Mouse (Mus musculus) stomach, postnatal 0 days (tissue): ENCODE measurements around the gene Zbed6. TPM values are rescaled to one million over a fixed set of nuclear protein-coding genes. Genes with fewer than 3 reads are reported as not detected.

ENCODE experiments used
- ATAC-seq: fragments of 200-750 bp; cut with Nextera tagmentation; 2 replicates; pipeline ENCODE4 v1.8.0; 2017; ENCODE audit not compliant: low FRiP score, low TSS enrichment
- DNase-seq: peaks from one replicate; pipeline ENCODE4 v3.0.0-alpha.2; 2016; ENCODE audit warnings: low spot score
- H3K27ac ChIP-seq: fragments of 300-500 bp; sonication (generic); replicated peaks from 2 replicates; pipeline ENCODE4 v1.5.1; 2014; ENCODE audit warnings: mild to moderate bottlenecking, control low read depth
- H3K27me3 ChIP-seq: fragments of 300-500 bp; sonication (generic); 2 replicates; pipeline ENCODE4 v1.6.1; 2014; ENCODE audit warnings: low read length; ENCODE audit not compliant: control insufficient read depth, insufficient read depth
- H3K36me3 ChIP-seq: fragments of 300-500 bp; sonication (generic); 2 replicates; pipeline ENCODE4 v1.6.1; 2014; ENCODE audit warnings: low read length, mixed read lengths; ENCODE audit not compliant: control insufficient read depth, insufficient read depth
- H3K4me1 ChIP-seq: fragments of 300-500 bp; sonication (generic); replicated peaks from 2 replicates; pipeline ENCODE4 v1.6.1; 2014; ENCODE audit warnings: antibody characterized with exemption; ENCODE audit not compliant: control insufficient read depth, insufficient read depth
- H3K4me2 ChIP-seq: fragments of 300-500 bp; sonication (generic); replicated peaks from 2 replicates; pipeline ENCODE4 v1.6.1; 2014; ENCODE audit warnings: low read depth, mild to moderate bottlenecking, control low read depth, moderate library complexity
- H3K4me3 ChIP-seq: fragments of 300-500 bp; sonication (generic); 2 replicates; pipeline ENCODE4 v1.5.1; 2014; ENCODE audit warnings: low read depth, low read length, control low read depth
- H3K9ac ChIP-seq: fragments of 300-500 bp; sonication (generic); 2 replicates; pipeline ENCODE4 v1.6.1; 2014; ENCODE audit warnings: mild to moderate bottlenecking, low read length, control low read depth, mixed read lengths
- H3K9me3 ChIP-seq: fragments of 300-500 bp; sonication (generic); 2 replicates; pipeline ENCODE4 v1.6.1; 2016; ENCODE audit warnings: low read length; ENCODE audit not compliant: control insufficient read depth
- CTCF ChIP-seq: IDR thresholded peaks from 2 replicates; pipeline ENCODE4 v1.5.1; 2016; ENCODE audit warnings: antibody characterized with exemption, low read depth, mild to moderate bottlenecking, moderate library complexity
- EP300 ChIP-seq: optimal IDR thresholded peaks from 2 replicates; pipeline ENCODE3; 2016; ENCODE audit warnings: antibody characterized with exemption
- WGBS: fragments of 180-500 bp; shearing (Covaris S2); extraction: QIAGEN DNeasy Blood & Tissue Kit; methylation state at CpG from one replicate; pipeline ENCODE4 v1.1.7; 2014; 5-methylcytosine and 5-hydroxymethylcytosine counted together
- polyA plus RNA-seq: library from polyadenylated mRNA; unstranded; fragments of >200 nt; fragmentation: Nextera tagmentation; extraction: Ambion mirVana; gene quantifications from 2 replicates; pipeline ENCODE4 v1.2.1, GENCODE M21; 2015

The Zbed6 gene
- polyA plus RNA-seq, 1 experiment from 2014 or later, result not detected

- Histone ChIP-seq H3K27me3 (no peaks in the 10 kb centered on the region), H3K9me3 (no peaks in the 10 kb centered on the region), H3K4me3 (no peak overlapping the region), H3K36me3 (peaks cover 56% of the 10 kb centered on the region), H3K27ac (no peak overlapping the region), H3K4me1 (no peaks in the 10 kb centered on the region), H3K4me2 (no peak overlapping the region), H3K9ac (no peak overlapping the region)
- WGBS, result 86% methylated on average over 6 of the region's 6 CpGs
- ATAC-seq (no peak), DNase-seq (no peak)
- TF ChIP-seq EP300 (no peak), CTCF (no peak)
These were observed 22.2 kb downstream of the Zbed6 start for GRCm38 (mm10) chr1:133638517-133638916.

DNA sequence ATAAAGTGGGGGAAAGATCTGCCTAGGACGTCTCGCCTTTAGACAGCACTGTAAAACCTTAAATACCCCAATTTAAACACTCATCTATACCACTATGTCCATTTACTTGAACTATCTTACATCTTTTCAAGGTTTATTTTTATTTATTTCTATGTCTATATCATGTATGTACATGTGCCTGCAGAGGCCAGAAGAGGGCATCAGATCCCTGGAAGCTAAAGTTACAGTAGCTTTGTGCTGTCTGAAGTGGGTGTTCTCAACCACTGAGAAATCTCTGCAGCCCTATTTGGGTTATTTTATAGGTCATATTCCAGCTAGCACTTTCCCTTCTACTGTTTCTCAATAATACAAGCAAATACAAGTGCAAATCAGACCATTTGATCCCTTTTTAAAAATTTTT, 28.5 kb downstream of the Zbed6 start:
- no peak overlapping the region for H3K4me3 ChIP-seq
- H3K9ac ChIP-seq, result no peak overlapping the region
- peaks cover 28% of the 10 kb centered on the region for H3K36me3 ChIP-seq
- 88% methylated on average over 2 of the region's 2 CpGs for WGBS
- TF ChIP-seq EP300, result no peak
- peak; percentile 58 for TF ChIP-seq CTCF
- DNase-seq (no peak), ATAC-seq (no peak)
- no peaks in the 10 kb centered on the region for H3K4me1 ChIP-seq
- H3K27me3 ChIP-seq, result no peaks in the 10 kb centered on the region
- H3K9me3 ChIP-seq, result no peaks in the 10 kb centered on the region
- H3K27ac ChIP-seq, result no peak overlapping the region
- H3K4me2 ChIP-seq, result no peak overlapping the region

DNA sequence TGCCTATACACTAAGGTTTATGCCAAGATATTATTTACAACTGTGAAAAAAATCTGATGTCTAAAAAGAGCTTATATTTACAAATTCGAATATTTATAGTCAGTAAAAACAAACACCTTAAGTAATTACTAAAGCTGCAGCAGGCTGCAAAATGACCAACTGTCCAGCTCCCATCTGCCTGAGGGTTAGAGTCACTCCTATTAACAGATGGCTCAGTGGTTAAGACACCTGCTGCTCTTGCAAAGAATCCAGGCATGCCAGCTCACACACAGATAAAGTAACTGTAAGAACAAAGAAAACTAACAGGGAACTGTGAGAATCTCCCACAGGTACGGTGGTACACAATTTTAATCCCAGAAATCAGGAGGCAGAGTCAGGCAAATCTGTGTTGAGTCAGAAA, 35.6 kb downstream of the Zbed6 start:
- no peak for DNase-seq
- Histone ChIP-seq H3K9ac (no peak overlapping the region), H3K9me3 (no peaks in the 10 kb centered on the region), H3K4me3 (no peak overlapping the region), H3K36me3 (peaks cover 44% of the 10 kb centered on the region), H3K4me1 (no peaks in the 10 kb centered on the region), H3K27me3 (no peaks in the 10 kb centered on the region), H3K27ac (no peak overlapping the region), H3K4me2 (no peak overlapping the region)
- 64% methylated on average over 2 of the region's 2 CpGs for WGBS
- TF ChIP-seq CTCF, result no peak
- ATAC-seq, result no peak

DNA sequence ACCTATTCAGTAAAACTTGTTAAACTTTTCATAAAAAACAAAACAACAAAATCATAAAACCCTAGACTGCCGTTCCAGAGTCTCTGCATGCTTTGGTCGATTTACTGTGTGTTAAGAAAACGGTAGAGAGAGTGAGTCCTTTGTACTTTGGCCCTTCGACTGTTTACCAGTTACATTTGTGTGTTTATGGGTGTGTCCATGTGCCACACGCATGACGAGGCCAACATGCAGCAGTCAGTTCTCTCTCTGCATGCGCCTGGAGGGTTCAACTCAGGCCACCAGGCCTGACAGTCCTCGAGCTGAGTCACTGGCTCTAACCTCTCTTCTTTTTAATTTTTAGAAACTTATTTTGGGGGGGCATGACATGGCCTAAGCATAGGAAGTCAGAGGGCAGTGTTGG, 42.4 kb downstream of the Zbed6 start:
- DNase-seq (peak; percentile 67), ATAC-seq (peak; percentile 94)
- WGBS, result 46% methylated on average over 8 of the region's 8 CpGs
- Histone ChIP-seq H3K9me3 (no peaks in the 10 kb centered on the region), H3K36me3 (peaks cover 23% of the 10 kb centered on the region), H3K27me3 (no peaks in the 10 kb centered on the region), H3K4me3 (no peak overlapping the region), H3K4me1 (no peaks in the 10 kb centered on the region), H3K9ac (no peak overlapping the region), H3K27ac (no peak overlapping the region), H3K4me2 (no peak overlapping the region)
- TF ChIP-seq CTCF (no peak), EP300 (no peak)

DNA sequence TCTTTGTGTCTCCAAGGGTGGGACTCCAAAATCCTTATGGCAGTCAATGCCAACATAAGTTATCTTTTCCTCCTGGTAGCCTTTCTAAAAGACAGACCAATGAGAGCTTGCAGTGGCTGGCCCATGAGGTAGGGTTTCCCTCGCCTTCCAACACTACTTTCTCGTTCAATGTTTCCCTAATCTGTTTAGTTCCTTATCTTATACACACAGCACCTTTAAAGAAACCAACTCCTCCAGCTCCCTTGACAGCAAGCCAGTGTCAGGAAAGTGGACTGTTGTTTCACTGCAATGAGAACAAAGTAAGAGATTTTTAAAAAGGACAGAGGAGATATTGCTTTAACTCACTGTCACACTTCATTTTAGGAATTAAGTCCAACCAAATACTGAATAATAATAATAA, 42.8 kb downstream of the Zbed6 start:
- peaks cover 19% of the 10 kb centered on the region for H3K36me3 ChIP-seq
- ATAC-seq (no peak), DNase-seq (no peak)
- no peak overlapping the region for H3K9ac ChIP-seq
- peak overlapping the region; percentile 13; the same call in 1 of the 2 replicates for H3K27ac ChIP-seq
- TF ChIP-seq EP300, result no peak
- TF ChIP-seq CTCF, result no peak
- no peak overlapping the region for H3K4me3 ChIP-seq
- H3K4me2 ChIP-seq, result no peak overlapping the region
- no peaks in the 10 kb centered on the region for H3K27me3 ChIP-seq
- H3K9me3 ChIP-seq, result no peaks in the 10 kb centered on the region
- 42% methylated on average over 2 of the region's 2 CpGs for WGBS
- H3K4me1 ChIP-seq, result no peaks in the 10 kb centered on the region

DNA sequence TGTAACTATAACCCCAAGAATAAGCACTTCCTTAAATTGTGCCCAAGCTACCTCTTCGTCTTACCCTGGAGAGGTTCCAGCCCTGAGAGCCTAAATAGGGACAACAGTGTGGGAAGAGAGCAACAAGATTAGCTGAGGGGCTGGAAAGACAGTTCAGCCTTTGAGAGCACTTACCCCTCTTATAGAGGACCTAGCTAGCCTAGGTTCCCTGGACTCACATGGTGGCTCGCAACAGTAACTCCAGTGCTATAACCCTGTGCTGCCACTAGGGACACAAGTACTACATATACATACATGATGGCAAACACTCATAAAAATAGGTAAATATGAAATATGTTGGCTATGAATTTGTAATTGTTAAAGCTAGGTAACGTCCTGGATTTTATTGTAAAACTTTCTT, 46.9 kb downstream of the Zbed6 start:
- Histone ChIP-seq H3K4me1 (no peaks in the 10 kb centered on the region), H3K4me3 (no peak overlapping the region), H3K27me3 (no peaks in the 10 kb centered on the region), H3K27ac (no peak overlapping the region), H3K36me3 (no peaks in the 10 kb centered on the region), H3K4me2 (no peak overlapping the region), H3K9ac (no peak overlapping the region), H3K9me3 (no peaks in the 10 kb centered on the region)
- 87% methylated on average over 3 of the region's 3 CpGs for WGBS
- DNase-seq (no peak), ATAC-seq (no peak)
- TF ChIP-seq CTCF (peak; percentile 59), EP300 (no peak)
